Mouse (Mus musculus): ENCODE measurements around the gene Zbtb39.
"Not testable (repeated sequence)": the region's sequence is repeated elsewhere in the genome, so short reads cannot be mapped to it uniquely, and the experiment has no call there.

Gene Zbtb39

GRCm38 (mm10) chr10:127738151-127738882 is 1.0 kb upstream of the Zbtb39 start:
- peak; percentile 72 for DNase-seq

DNA sequence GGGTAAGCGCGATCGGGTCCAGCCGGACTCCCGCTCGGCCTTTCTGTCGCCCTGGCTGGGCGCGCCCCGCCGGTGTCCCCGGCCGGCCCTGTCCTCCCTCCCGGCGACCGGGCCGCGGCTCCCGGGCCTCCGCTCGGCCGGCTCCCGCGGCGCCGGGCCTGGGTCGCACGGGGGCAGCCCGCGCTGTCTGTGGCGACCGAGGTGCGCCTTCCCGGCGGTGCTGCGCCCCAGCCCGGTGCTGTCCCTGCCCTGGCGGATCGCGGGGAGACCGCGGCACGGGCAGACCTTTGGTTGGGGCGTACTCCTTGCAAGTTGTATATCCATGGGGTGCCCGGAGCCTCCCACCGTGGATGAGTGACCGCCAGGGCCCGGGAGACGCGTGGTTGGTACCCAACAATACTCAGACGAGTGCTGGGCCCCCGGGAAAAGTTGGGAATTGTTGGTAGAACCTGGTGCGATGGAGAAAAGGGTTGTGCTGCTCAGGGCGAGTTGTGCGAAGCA is 373 bp downstream of the Zbtb39 start:
- peak; percentile 70 for DNase-seq

- peak; percentile 78 for DNase-seq
Measured at GRCm38 (mm10) chr10:127744661-127745060, 5.3 kb downstream of the Zbtb39 start.

DNA sequence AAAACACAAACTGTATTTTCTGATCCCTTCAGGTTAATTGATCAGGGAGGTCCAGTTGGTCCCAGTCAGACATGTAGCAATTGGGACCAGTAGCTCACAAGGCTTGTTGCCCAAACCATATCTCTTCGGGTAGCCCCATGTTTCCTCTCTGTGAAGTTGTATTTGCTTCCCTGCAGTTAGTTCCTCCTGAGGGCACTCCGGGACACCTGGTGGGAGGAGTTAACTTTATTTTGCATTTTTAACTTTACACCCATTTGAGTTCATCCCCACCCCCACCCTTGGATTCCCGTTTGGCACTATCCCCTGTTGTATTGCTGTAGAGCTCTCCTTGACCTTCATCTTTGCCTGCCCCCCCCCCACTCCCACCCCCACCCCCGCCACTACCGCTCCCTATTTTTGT is 6.5 kb downstream of the Zbtb39 start:
- DNase-seq = no peak

DNA sequence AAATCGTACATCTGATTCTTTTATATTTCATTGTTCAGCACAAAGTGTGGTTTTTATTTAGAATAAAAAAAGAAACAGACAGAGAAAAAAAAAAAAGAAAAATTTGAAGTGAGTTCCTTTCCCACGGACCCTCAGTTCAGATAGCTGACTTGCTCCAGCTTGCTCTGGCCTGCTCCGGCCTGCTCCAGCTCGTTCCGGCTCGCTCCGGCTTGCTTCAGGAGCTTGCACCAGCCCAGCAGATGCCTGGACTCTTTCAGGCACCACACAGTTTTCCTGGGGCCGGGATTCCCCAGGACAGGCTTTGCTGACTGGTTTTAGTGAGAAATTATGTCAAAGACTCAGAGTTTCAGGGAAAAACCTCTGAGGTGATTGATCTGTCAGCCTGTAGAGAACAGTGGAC is 7.9 kb downstream of the Zbtb39 start:
- DNase-seq = no peak

DNA sequence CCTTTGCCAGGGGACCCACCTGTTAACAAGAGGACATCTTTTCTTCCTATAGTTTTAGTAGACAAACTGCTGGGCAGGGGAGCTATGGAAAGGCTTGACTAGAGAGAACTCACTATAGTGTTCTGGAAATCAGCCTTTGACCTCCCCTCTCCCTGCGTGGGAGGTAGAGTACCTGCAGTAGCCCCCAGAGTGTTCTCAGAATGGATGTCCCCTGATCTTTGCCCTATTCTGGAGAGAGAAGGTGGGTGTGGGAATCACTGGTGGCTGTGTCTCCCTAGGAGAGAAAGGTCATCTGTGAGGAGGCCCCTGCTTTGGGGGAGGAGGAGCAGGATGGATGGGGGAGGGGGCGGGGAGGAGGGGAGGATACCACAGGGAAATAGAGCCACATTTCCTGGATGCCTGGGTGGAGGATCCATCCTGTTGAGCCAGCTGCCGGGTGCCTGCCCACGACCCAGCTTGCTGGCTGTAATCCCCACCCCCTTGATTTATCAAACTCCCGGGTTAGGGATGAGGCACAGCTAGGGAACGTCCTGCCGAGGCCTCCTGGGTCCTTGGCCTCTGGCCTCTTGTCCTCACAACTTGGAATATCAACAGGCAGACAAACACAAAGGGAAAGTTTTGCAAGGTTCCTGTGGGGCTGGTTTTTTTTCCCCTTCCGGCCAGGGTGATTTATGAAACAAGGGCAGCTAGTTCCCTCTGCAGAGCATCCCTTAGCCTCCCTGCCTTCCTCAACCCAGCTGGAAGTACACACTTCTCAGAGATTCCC is 9.7 kb downstream of the Zbtb39 start:
- no peak for DNase-seq

DNA sequence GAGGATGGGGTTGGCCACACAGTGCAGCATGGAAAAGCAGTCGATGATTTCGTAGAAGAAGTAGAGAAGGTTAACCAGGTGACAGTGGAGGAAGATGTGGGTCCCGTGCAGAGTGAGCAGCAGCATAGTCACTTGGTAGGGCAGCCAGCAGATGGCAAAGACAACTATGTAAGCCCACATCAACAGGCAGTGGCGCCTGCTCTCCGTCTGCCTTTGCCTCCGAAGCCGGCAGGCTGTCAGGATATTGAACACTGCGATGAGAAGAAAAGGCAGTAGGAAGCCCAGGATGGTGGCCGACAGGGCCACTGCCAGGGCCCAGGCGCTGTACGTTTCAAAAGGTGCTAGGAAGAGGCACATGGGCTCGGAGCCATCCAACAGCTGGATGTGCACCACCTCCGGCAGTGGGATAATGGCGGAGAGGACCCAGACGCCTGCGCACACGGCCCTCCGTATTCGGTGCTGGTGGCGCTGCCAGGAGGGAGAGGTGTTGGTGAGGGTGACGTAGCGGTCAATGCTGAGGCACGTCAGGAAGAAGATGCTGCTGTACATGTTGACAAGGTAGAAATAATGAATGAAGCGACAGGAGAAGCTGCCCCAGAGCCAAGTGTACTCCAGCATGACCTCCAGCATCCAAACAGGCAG is 10.9 kb downstream of the Zbtb39 start:
- no peak for DNase-seq

- DNase-seq = no peak
Measured at GRCm38 (mm10) chr10:127751548-127751947, 12.2 kb downstream of the Zbtb39 start, which contains the start of gene Gpr182. Gene Gpr182 (minus strand): TSS chr10:127751732.

DNA sequence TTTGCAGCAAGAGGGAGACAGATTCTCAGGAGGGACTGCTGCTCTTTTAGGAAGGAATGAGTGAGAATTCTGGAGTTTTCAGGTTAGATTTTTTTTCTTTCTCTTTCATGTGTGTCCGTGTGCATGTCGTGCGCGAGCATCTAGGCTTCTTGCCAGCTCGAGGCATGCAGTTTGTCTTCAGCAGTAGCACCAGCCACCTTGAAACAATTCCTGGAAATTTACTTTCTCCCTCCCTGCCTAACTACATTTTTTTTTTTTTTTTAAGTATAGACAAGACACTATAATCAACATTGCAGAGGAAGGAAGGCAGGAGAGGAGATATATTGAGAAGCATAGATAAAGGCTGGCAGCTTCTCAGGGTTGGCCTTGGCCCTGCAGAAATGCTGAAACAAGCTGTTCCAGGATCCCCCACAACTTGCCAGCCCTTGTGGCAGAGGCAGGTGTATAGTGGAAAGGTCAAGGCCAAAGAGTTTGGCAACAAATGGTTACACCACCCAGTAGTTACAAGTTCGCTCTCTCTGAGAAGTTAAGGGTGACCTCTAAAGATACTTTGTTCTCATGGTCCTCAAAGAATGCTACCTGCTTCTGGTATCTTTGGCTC is 15.3 kb downstream of the Zbtb39 start:
- no peak for DNase-seq

- DNase-seq = no peak
Measured at GRCm38 (mm10) chr10:127755246-127755645, 15.9 kb downstream of the Zbtb39 start.

- no peak for DNase-seq
Measured at GRCm38 (mm10) chr10:127755770-127756468, 16.6 kb downstream of the Zbtb39 start.

DNA sequence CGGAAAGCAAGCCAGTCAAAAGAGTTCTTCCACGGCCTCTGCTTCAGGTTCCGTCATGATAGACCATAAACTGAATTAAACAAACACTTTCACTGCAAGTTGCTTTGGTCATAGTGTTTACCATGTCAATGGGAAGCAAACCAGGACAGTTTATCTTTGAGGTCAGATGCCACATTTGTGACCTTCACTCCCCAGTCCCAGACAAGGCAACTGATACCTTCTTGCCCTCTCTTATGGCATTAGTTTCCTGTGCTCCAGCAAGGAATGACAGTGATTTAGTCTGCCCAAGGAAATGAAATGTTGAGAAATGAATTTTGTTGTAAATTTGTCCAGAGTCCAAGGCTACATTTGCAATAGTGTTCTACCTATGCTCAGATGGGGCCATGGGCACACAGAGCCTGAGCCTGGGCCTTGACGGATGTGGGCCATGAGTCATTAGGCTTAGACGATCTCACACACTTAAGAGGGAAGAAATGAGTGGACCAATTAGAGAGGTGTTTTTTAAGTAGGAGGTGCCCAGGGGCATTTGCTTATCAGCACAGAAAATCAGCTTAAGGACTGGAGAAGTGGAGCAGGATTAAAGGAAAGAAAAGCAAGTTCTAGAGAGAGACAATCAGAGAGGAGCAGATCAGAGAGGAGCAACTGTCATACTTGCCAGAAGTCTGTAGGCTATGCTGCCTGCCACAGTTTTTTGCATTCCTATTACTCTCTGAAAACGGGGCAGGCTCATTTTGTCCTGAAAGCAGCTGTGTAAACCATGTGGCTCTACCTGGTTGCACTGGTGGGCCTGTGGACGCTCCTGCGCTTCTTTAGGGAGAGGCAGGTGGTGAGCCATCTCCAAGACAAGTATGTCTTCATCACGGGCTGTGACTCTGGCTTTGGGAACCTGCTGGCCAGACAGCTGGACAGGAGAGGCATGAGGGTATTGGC is 20.1 kb downstream of the Zbtb39 start, which contains the start of the genes Rdh1 and Rdh16f1:
Rdh1 (plus strand) TSS at position 541 of the 930 bp plus-strand sequence.
Rdh16f1 (plus strand) TSS at position 607 of the 930 bp plus-strand sequence.
- DNase-seq = no peak

- not testable (repeated sequence) for DNase-seq
Measured at GRCm38 (mm10) chr10:127762926-127763325, 23.6 kb downstream of the Zbtb39 start.

- DNase-seq = no peak
Measured at GRCm38 (mm10) chr10:127763914-127764680, 24.8 kb downstream of the Zbtb39 start.

DNA sequence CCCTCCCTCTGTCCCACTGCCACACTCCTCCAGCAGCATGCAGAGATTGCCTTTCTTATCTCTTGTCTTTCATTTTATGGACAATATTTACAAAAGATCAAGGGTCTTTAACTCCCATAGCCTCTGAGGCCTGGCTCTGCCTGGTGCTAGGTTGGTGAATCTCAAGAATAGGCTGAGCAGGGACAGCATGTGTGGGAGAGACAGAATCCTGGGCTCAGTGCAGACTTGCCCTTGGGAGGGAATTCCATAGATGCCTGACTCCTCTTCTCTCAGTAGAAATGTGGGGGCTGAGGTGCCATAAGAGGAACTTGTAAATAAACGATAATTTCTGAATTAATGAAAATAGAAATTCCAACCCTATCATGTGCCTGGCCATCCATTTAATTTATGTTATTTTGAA is 27.2 kb downstream of the Zbtb39 start:
- no peak for DNase-seq

GRCm38 (mm10) chr10:127776011-127776410 is 36.7 kb downstream of the Zbtb39 start, which contains the start of gene Rdh9:
Gene Rdh9 (plus strand): TSS chr10:127776386.
- no peak for DNase-seq

- DNase-seq = not testable (repeated sequence)
Measured at GRCm38 (mm10) chr10:127782321-127782720, 43.0 kb downstream of the Zbtb39 start.

DNA sequence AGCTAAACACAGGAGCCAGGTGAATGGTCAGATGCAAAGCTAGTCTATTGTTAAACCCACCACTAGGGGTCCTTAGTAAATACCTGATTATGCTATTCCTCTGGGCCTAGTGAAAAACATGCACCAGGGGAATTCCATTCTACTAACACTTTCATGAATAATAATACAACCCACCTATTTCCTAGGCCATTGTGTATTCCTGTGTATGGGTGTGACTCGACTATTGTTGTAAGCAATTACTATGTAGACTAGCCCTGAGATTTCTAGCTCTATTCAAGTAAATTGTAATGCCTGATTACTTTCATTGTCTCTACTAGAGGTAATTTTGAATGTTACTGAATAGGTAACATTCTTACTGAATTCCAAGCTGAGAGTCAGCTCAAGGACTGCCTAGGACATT is 46.1 kb downstream of the Zbtb39 start:
- DNase-seq = not testable (repeated sequence)
